ENCODE assay signal across 27 mouse cellular contexts in genomic region chr6:137443089-137443488, GRCm38 (mm10).
"Had no signal": no experiment of that assay in that cellular context is flagged by ENCODE, and none has a peak within 500 bp of the region (broad histone marks: within the 10 kb centered on the region; RNA-seq: fewer than 3 reads in every experiment).

No protein-coding gene starts in this region.

- ATAC-seq: forebrain, postnatal 0 days; hindbrain, embryonic 16.5 days; inflammation-experienced regulatory T-cells, adult 6 months; intestine, embryonic 15.5 days; intestine, postnatal 0 days had no signal

- H3K27me3 ChIP-seq: heart, embryonic 12.5 days; hindbrain, embryonic 12.5 days; intestine, embryonic 15.5 days; limb, embryonic 12.5 days had no signal

- DNase-seq: forebrain, postnatal 0 days; gastrocnemius, adult 2 months; gastrocnemius, postnatal 10 days; gastrocnemius, postnatal 25 days; heart, adult 18-20 months; heart, postnatal 10 days; heart, postnatal 4 days; kidney, adult 18-20 months; kidney, adult 8-10 months; kidney, postnatal 10 days; kidney, postnatal 25 days; kidney, postnatal 4 days; layer of hippocampus, adult 9-11 months; layer of hippocampus, postnatal 36 days; liver had no signal

- H3K36me3 ChIP-seq: heart, embryonic 10.5 days; heart, embryonic 12.5 days; intestine, embryonic 15.5 days; limb, embryonic 10.5 days; limb, embryonic 12.5 days had no signal

- H3K27ac ChIP-seq: gastrocnemius, adult 2 months; heart, embryonic 10.5 days; hindbrain, embryonic 10.5 days; hindbrain, embryonic 12.5 days; hindbrain, embryonic 14.5 days; intestine, embryonic 15.5 days; left cerebral cortex, adult 2 months; limb, embryonic 10.5 days; limb, embryonic 12.5 days had no signal

- H3K9me3 ChIP-seq: heart, embryonic 10.5 days; heart, embryonic 12.5 days; hindbrain, embryonic 10.5 days; hindbrain, embryonic 12.5 days; intestine, embryonic 15.5 days; limb, embryonic 10.5 days; limb, embryonic 12.5 days had no signal

- H3K4me2 ChIP-seq: heart, embryonic 12.5 days; hindbrain, embryonic 12.5 days; hindbrain, embryonic 14.5 days; intestine, embryonic 15.5 days; limb, embryonic 12.5 days had no signal

- H3K9ac ChIP-seq: forebrain, postnatal 0 days; heart, embryonic 12.5 days; hindbrain, embryonic 12.5 days; hindbrain, embryonic 14.5 days; intestine, embryonic 15.5 days; limb, embryonic 12.5 days had no signal

- H3K4me1 ChIP-seq: intestine, embryonic 15.5 days had no signal

- H3K4me3 ChIP-seq: gastrocnemius, adult 2 months; heart, embryonic 10.5 days; heart, embryonic 12.5 days; hindbrain, embryonic 10.5 days; hindbrain, embryonic 12.5 days; intestine, embryonic 15.5 days; left cerebral cortex, adult 2 months; limb, embryonic 10.5 days; limb, embryonic 12.5 days had no signal
